Mouse (Mus musculus) myocyte (in vitro differentiated cells): ENCODE measurements around the gene Ampd1. TPM values are rescaled to one million over a fixed set of nuclear protein-coding genes. Genes with fewer than 3 reads are reported as not detected.

Experiments
- H3K27me3 ChIP-seq: one replicate; pipeline ENCODE4 v1.6.1; 2011; ENCODE audit not compliant: control insufficient read depth, insufficient read depth, insufficient read length
- H3K36me3 ChIP-seq: one replicate; pipeline ENCODE4 v1.6.1; 2011; ENCODE audit not compliant: control insufficient read depth, insufficient read depth
- H3K4me2 ChIP-seq: one replicate; pipeline ENCODE4 v1.6.1; 2011; ENCODE audit warnings: low read depth, control low read depth
- H3K4me3 ChIP-seq: one replicate; pipeline ENCODE4 v1.5.1; 2011; ENCODE audit warnings: mild to moderate bottlenecking, control low read depth, moderate library complexity
- H3K79me2 ChIP-seq: one replicate; pipeline ENCODE4 v1.6.1; 2011; ENCODE audit not compliant: control insufficient read depth, insufficient read depth
- H3ac ChIP-seq: one replicate; pipeline ENCODE4 v1.6.1; 2011; ENCODE audit not compliant: control insufficient read depth, insufficient read length
- CEBPB ChIP-seq: IDR thresholded peaks from 2 replicates; pipeline ENCODE4 v1.6.1; 2011; ENCODE audit warnings: mild to moderate bottlenecking, moderate library complexity; ENCODE audit not compliant: poor library complexity, insufficient read depth, severe bottlenecking
- E2F4 ChIP-seq: IDR thresholded peaks from one replicate; pipeline ENCODE4 v1.6.1; 2011; ENCODE audit warnings: mild to moderate bottlenecking, control low read depth, moderate library complexity; ENCODE audit not compliant: insufficient read depth
- MAX ChIP-seq: IDR thresholded peaks from one replicate; pipeline ENCODE4 v1.6.1; 2011; ENCODE audit warnings: low read depth, mild to moderate bottlenecking, control low read depth
- MYOD1 ChIP-seq, 3 experiments: IDR thresholded peaks; one replicate each; pipeline ENCODE4 v1.6.1; 2011; ENCODE audit warnings: control low read depth in 2 of 3, low read depth in 2 of 3, mild to moderate bottlenecking in 2 of 3, moderate library complexity in 1 of 3; ENCODE audit not compliant: insufficient read length in 2 of 3, control insufficient read depth in 1 of 3
- MYOG ChIP-seq, 3 experiments: IDR thresholded peaks; one replicate each; pipeline ENCODE4 v1.6.1; 2011; ENCODE audit warnings: control low read depth in 2 of 3, low read depth in 2 of 3, mild to moderate bottlenecking in 2 of 3; ENCODE audit not compliant: insufficient read length in 2 of 3, control insufficient read depth in 1 of 3, insufficient read depth in 1 of 3
- POLR2A ChIP-seq: IDR thresholded peaks from one replicate; pipeline ENCODE4 v1.6.1; 2011; ENCODE audit warnings: low read depth, mild to moderate bottlenecking, control low read depth, moderate library complexity; ENCODE audit not compliant: insufficient read length
- POLR2AphosphoS2 ChIP-seq: IDR thresholded peaks from one replicate; pipeline ENCODE4 v1.6.1; 2011; ENCODE audit warnings: low read depth, control low read depth; ENCODE audit not compliant: insufficient read length
- REST ChIP-seq: IDR thresholded peaks from one replicate; pipeline ENCODE4 v1.6.1; 2011; ENCODE audit warnings: mild to moderate bottlenecking, control low read depth, moderate library complexity; ENCODE audit not compliant: insufficient read depth, insufficient read length
- SRF ChIP-seq: IDR thresholded peaks from one replicate; pipeline ENCODE4 v1.6.1; 2011; ENCODE audit warnings: low read depth; ENCODE audit not compliant: control insufficient read depth, insufficient read length
- TCF12 ChIP-seq: IDR thresholded peaks from one replicate; pipeline ENCODE4 v1.6.1; 2011; ENCODE audit warnings: mild to moderate bottlenecking, control low read depth; ENCODE audit not compliant: poor library complexity, insufficient read depth, severe bottlenecking
- TCF3 ChIP-seq: IDR thresholded peaks from one replicate; pipeline ENCODE4 v1.6.1; 2011; ENCODE audit warnings: low read depth, control low read depth; ENCODE audit not compliant: insufficient read length
- USF1 ChIP-seq: IDR thresholded peaks from one replicate; pipeline ENCODE4 v1.6.1; 2011; ENCODE audit warnings: low read depth, mild to moderate bottlenecking, control low read depth, moderate library complexity
- polyA plus RNA-seq: library from polyadenylated mRNA; unstranded; fragments of >200 nt; fragmentation: generic; extraction: Trizol; gene quantifications from one replicate; pipeline ENCODE4 v1.2.1, GENCODE M21; 2012; ENCODE audit warnings: missing spikeins

The Ampd1 gene
- polyA plus RNA-seq, 1 experiment, result 2.4 TPM

DNA sequence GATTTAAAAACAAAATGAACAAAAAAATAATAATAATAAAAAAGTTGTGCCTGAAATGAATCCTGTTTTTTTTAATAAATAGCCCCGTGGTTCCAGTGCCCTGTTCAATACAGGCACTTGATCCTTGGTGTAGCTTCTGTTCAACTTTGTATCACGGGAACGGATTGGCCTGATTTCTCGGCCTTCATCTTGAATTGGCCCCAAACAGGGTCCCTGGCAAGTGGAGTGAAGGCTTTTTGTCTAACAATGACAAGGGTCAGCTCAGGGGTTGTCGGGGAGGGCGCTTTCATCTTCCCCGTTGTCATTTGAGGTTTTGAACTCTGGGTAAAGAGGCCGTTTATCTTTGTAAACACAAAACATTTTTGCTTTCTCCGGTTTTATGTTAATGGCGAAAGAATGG is 16.1 kb upstream of the Ampd1 start:
- Histone ChIP-seq H3K4me2 (peak overlapping the region; percentile 91), H3K4me3 (peak overlapping the region; percentile 93), H3K36me3 (peaks cover 67% of the 10 kb centered on the region), H3K27me3 (no peaks in the 10 kb centered on the region), H3ac (no peak overlapping the region), H3K79me2 (peaks cover 28% of the 10 kb centered on the region)
- TF ChIP-seq POLR2AphosphoS2 (no peak), TCF3 (no peak), MYOD1 (IDR thresholded peaks at IDR 0.05; ENCODE audit: control insufficient read depth in 1 of 3, insufficient read length in 2 of 3, low read depth in 2 of 3) (no peak), MAX (no peak), E2F4 (no peak), POLR2A (no peak), TCF12 (no peak)

GRCm38 (mm10) chr3:103058207-103059157 is 15.3 kb upstream of the Ampd1 start, which contains the start of gene Nras:
Gene Nras, plus strand, starts transcription at chr3:103058285.
- peak within 1 kb of the TSS; percentile 93 for H3K4me3 ChIP-seq
- TF ChIP-seq SRF (no peak), MYOD1 (IDR thresholded peaks at IDR 0.05; ENCODE audit: control insufficient read depth in 1 of 3, insufficient read length in 2 of 3, low read depth in 2 of 3) (no peak), TCF12 (no peak), TCF3 (no peak), POLR2A (peak; percentile 34), MAX (no peak), E2F4 (no peak), MYOG (IDR thresholded peaks at IDR 0.05; ENCODE audit: control insufficient read depth in 1 of 3, insufficient read depth in 1 of 3, insufficient read length in 2 of 3, low read depth in 2 of 3) (no peak), CEBPB (no peak), USF1 (peak; percentile 79), POLR2AphosphoS2 (peak; percentile 83), REST (no peak)
- H3K4me2 ChIP-seq, result peak within 1 kb of the TSS; percentile 91
- H3K27me3 ChIP-seq, result no peaks in the 10 kb centered on the region
- peaks cover 28% of the 10 kb centered on the region for H3K79me2 ChIP-seq
- peak within 1 kb of the TSS; percentile 11 for H3ac ChIP-seq
- peaks cover 68% of the 10 kb centered on the region for H3K36me3 ChIP-seq

GRCm38 (mm10) chr3:103066927-103067326 is 6.9 kb upstream of the Ampd1 start:
- Histone ChIP-seq H3K27me3 (no peaks in the 10 kb centered on the region), H3K4me2 (no peak overlapping the region), H3K36me3 (peaks cover 72% of the 10 kb centered on the region), H3ac (no peak overlapping the region), H3K4me3 (no peak overlapping the region), H3K79me2 (no peaks in the 10 kb centered on the region)
- TF ChIP-seq POLR2A, result no peak
- no peak for TF ChIP-seq POLR2AphosphoS2
- no peak for TF ChIP-seq TCF3
- no peak for TF ChIP-seq REST
- TF ChIP-seq CEBPB, result no peak
- no peak for TF ChIP-seq MYOD1 (IDR thresholded peaks at IDR 0.05; ENCODE audit: control insufficient read depth in 1 of 3, insufficient read length in 2 of 3, low read depth in 2 of 3)

DNA sequence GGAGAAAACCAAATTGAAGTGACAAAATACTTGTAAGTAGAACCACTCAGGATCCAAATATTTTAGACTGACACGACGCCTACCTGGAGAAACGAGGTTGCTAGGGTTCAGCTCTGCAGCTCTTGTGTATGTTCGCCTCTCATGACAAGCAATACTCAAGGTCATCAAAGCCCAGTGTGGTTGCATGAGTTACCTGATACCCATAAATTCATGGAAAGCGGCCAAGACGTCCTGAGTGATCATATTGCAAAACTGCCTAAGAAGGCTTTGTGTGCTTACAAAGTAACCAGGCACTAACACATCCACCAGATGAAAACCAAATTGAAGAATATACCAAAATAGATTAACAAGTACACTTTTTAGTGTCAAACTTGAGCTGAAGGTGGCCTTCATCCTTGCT is 4.8 kb upstream of the Ampd1 start:
- no peak overlapping the region for H3K4me2 ChIP-seq
- H3ac ChIP-seq, result no peak overlapping the region
- peaks cover 51% of the 10 kb centered on the region for H3K36me3 ChIP-seq
- TF ChIP-seq TCF3 (no peak), POLR2A (no peak), E2F4 (no peak), USF1 (no peak), REST (no peak), POLR2AphosphoS2 (no peak), SRF (no peak), TCF12 (no peak), MAX (no peak), MYOG (IDR thresholded peaks at IDR 0.05; ENCODE audit: control insufficient read depth in 1 of 3, insufficient read depth in 1 of 3, insufficient read length in 2 of 3, low read depth in 2 of 3) (no peak), CEBPB (no peak), MYOD1 (IDR thresholded peaks at IDR 0.05; ENCODE audit: control insufficient read depth in 1 of 3, insufficient read length in 2 of 3, low read depth in 2 of 3) (no peak)
- H3K27me3 ChIP-seq, result no peaks in the 10 kb centered on the region
- H3K4me3 ChIP-seq, result no peak overlapping the region
- H3K79me2 ChIP-seq, result no peaks in the 10 kb centered on the region

DNA sequence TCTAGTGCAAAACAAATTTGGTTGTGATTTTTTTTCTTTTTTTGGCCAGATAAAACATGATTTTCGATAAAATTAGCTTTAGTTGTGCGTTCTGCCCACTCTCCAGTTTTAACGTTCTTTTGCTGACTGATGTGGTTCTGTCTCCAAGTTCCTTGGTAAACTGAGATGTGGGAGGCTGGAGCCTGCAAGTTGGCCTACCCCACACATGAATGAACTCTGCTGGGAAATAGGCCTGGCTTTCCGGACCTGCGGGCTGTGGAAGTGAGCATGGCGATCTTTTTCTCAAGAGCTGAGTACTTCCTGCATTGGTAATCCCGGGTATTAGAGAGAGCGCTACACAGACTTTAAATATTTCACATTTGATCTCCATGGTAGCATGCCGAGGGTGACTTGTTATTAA is 2.1 kb downstream of the Ampd1 start:
- TF ChIP-seq MYOD1 (IDR thresholded peaks at IDR 0.05; ENCODE audit: control insufficient read depth in 1 of 3, insufficient read length in 2 of 3, low read depth in 2 of 3) (no peak), POLR2A (no peak), MYOG (IDR thresholded peaks at IDR 0.05; ENCODE audit: control insufficient read depth in 1 of 3, insufficient read depth in 1 of 3, insufficient read length in 2 of 3, low read depth in 2 of 3) (no peak), MAX (no peak)
- H3K27me3 ChIP-seq, result no peaks in the 10 kb centered on the region
- H3K4me2 ChIP-seq, result no peak overlapping the region
- no peaks in the 10 kb centered on the region for H3K79me2 ChIP-seq
- H3ac ChIP-seq, result no peak overlapping the region
- no peaks in the 10 kb centered on the region for H3K36me3 ChIP-seq
- no peak overlapping the region for H3K4me3 ChIP-seq
